Mouse (Mus musculus): ENCODE results near the gene Bag5. TPM values are rescaled to one million over a fixed set of nuclear protein-coding genes. Genes with fewer than 3 reads are reported as not detected.

Bag5 gene
- 36.2 and 39.9 TPM in 2 replicates for polyA plus RNA-seq (2015; fragmentation: Nextera tagmentation; extraction: Ambion mirVana)

DNA sequence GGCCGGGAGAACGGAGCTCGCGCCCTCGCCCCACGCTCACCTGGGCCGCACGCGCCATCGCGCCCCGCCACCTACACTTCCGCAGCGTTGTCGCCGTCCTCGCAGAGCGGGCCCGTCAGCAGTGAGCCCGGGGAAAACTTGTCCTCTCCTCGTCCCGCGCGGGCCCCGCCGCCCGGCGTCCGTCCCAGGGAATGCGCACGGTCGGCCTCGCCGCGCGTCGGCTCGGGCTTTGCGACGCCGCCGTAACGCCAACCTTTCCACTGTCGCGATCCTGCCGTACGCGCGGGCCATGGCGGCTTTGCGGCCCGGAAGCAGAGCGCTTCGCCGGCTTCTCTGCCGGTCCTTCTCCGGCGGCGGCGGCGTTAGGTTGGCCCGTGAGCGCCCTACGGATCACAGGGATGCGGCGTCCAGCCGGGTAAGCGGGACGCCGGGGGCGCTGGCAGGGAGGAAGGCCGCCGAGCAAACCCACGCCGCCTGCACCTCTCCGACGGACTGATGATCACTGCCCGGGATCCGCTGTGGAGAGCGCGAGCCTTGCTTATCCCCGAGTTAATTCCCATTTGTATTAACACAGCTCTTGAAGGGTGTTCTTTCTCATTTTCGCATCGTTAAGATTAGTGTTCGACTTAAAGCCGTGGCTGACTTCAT lies at the start of gene Bag5, which contains the start of gene Apopt1:
Gene Bag5, minus strand, starts transcription at position 254 of the 648 bp plus-strand sequence.
Gene Apopt1, plus strand, starts transcription at position 258 of the 648 bp plus-strand sequence.
- Histone ChIP-seq H3K9me3 (replicated peaks) (no peaks in the 10 kb centered on the region), H3K36me3 (peaks cover 28% of the 10 kb centered on the region), H3K4me3 (peak within 1 kb of the TSS; percentile 83), H3K27ac (peak within 1 kb of the TSS; percentile 81), H3K4me1 (replicated peaks) (peaks cover 28% of the 10 kb centered on the region), H3K27me3 (no peaks in the 10 kb centered on the region), H3K9ac (peak within 1 kb of the TSS; percentile 96), H3K4me2 (peak within 1 kb of the TSS; percentile 65)
- WGBS = under 1% methylated on average over 79 of the region's 86 CpGs
- ATAC-seq (replicated peaks; ENCODE audit: insufficient number of reproducible peaks, insufficient read depth, low FRiP score, low read depth) = peak; percentile 94

DNA sequence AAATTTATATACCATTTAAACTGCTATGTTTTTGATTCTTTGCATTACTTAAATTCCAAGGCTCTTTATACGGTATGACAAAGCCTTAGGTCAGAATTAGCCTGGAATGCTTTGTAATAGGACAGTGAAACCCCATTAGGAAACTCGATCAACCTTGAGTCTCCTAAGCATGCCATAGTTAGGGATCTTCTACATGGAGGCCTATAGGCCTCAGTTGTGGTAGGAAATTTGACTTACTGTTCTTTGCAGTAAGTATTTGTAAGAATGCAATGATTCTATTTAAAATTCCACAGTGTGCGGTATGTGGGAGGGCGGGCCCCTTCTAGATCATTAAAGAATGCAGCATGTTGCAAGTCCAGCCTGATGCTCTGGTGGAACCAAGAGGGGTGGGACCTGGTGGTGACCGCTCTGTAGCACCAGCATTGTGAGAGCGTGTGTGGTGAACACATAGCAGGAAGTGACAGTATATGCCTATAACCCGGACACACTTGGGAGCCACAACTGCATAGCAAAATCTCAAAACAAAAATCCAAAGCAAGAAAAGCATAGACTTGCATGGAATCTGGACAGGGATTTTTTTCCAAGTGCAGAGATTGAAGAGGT lies 47.4 kb upstream of the Bag5 start:
- ATAC-seq (replicated peaks; ENCODE audit: insufficient number of reproducible peaks, insufficient read depth, low FRiP score, low read depth) = no peak
- Histone ChIP-seq H3K4me1 (replicated peaks) (peaks cover 47% of the 10 kb centered on the region), H3K27ac (peak overlapping the region; percentile 91)

GRCm38 (mm10) chr12:111759176-111760061 lies 46.4 kb upstream of the Bag5 start:
- Histone ChIP-seq H3K36me3 (no peaks in the 10 kb centered on the region), H3K9me3 (replicated peaks) (no peaks in the 10 kb centered on the region), H3K27me3 (no peaks in the 10 kb centered on the region), H3K9ac (peak overlapping the region; percentile 94), H3K4me3 (peak overlapping the region; percentile 94), H3K27ac (peak overlapping the region; percentile 91), H3K4me2 (peak overlapping the region; percentile 93), H3K4me1 (replicated peaks) (peaks cover 47% of the 10 kb centered on the region)
- WGBS = 2% methylated on average over 35 of the region's 35 CpGs
- peak; percentile 47 for ATAC-seq (replicated peaks; ENCODE audit: insufficient number of reproducible peaks, insufficient read depth, low FRiP score, low read depth)

More for the DNA sequence above, 47.4 kb upstream of the Bag5 start:
- Histone ChIP-seq H3K36me3 (no peaks in the 10 kb centered on the region), H3K27me3 (no peaks in the 10 kb centered on the region), H3K9ac (peak overlapping the region; percentile 94; the same call in 1 of the 2 replicates), H3K4me2 (peak overlapping the region; percentile 93), H3K9me3 (replicated peaks) (no peaks in the 10 kb centered on the region), H3K4me3 (peak overlapping the region; percentile 94)
- WGBS = 60% methylated on average over 7 of the region's 7 CpGs

GRCm38 (mm10) chr12:111758381-111759175 lies 45.5 kb upstream of the Bag5 start, which contains the start of gene Klc1:
TSS of gene Klc1 (plus strand) at chr12:111758849.
- peak; percentile 81 for ATAC-seq (replicated peaks; ENCODE audit: insufficient number of reproducible peaks, insufficient read depth, low FRiP score, low read depth)
- Histone ChIP-seq H3K9ac (peak within 1 kb of the TSS; percentile 94), H3K4me3 (peak within 1 kb of the TSS; percentile 94), H3K4me1 (replicated peaks) (peaks cover 44% of the 10 kb centered on the region), H3K4me2 (peak within 1 kb of the TSS; percentile 93), H3K27me3 (no peaks in the 10 kb centered on the region), H3K36me3 (no peaks in the 10 kb centered on the region), H3K27ac (peak within 1 kb of the TSS; percentile 91), H3K9me3 (replicated peaks) (no peaks in the 10 kb centered on the region)
- WGBS = under 1% methylated on average over 73 of the region's 85 CpGs

GRCm38 (mm10) chr12:111757561-111758325 lies 44.7 kb upstream of the Bag5 start:
- Histone ChIP-seq H3K4me2 (peak overlapping the region; percentile 93), H3K9me3 (replicated peaks) (no peaks in the 10 kb centered on the region), H3K27ac (peak overlapping the region; percentile 91; the same call in 1 of the 2 replicates), H3K36me3 (no peaks in the 10 kb centered on the region), H3K9ac (peak overlapping the region; percentile 94), H3K27me3 (no peaks in the 10 kb centered on the region), H3K4me3 (peak overlapping the region; percentile 94), H3K4me1 (replicated peaks) (peaks cover 46% of the 10 kb centered on the region)
- 59% methylated on average over 10 of the region's 10 CpGs for WGBS
- no peak for ATAC-seq (replicated peaks; ENCODE audit: insufficient number of reproducible peaks, insufficient read depth, low FRiP score, low read depth)

DNA sequence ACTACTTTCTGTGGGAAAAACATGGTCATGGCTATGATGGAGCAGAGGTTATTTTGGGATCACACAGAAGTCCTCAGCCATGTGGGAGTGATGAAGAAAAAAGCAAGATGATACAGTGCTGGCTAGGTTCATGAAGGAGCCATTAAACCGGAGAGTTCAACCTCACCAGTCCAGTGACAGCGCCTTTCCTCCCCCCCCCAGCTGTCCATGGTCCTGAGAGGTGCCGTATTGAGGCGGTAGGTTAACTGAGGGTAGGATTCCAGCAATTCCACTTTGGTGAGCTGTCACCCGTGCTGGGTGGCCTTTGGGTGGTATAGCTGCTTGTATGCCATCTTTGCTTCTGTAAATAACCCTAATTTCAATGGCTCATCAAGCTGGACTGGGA lies 43.6 kb upstream of the Bag5 start:
- no peaks in the 10 kb centered on the region for H3K27me3 ChIP-seq
- H3K4me3 ChIP-seq = no peak overlapping the region
- H3K27ac ChIP-seq = no peak overlapping the region
- H3K4me2 ChIP-seq = no peak overlapping the region
- no peak for ATAC-seq (replicated peaks; ENCODE audit: insufficient number of reproducible peaks, insufficient read depth, low FRiP score, low read depth)
- no peak overlapping the region; the same call in 1 of the 2 replicates for H3K9ac ChIP-seq
- peaks cover 37% of the 10 kb centered on the region for H3K4me1 ChIP-seq (replicated peaks)
- WGBS = 21% methylated on average over 5 of the region's 5 CpGs
- no peaks in the 10 kb centered on the region for H3K36me3 ChIP-seq
- no peaks in the 10 kb centered on the region for H3K9me3 ChIP-seq (replicated peaks)

GRCm38 (mm10) chr12:111756082-111756697 lies 43.1 kb upstream of the Bag5 start:
- ATAC-seq (replicated peaks; ENCODE audit: insufficient number of reproducible peaks, insufficient read depth, low FRiP score, low read depth) = no peak
- WGBS = 51% methylated on average over 4 of the region's 4 CpGs
- Histone ChIP-seq H3K9me3 (replicated peaks) (no peaks in the 10 kb centered on the region), H3K4me1 (replicated peaks) (peaks cover 33% of the 10 kb centered on the region), H3K9ac (no peak overlapping the region; the same call in 1 of the 2 replicates), H3K4me3 (no peak overlapping the region), H3K36me3 (no peaks in the 10 kb centered on the region), H3K4me2 (no peak overlapping the region), H3K27me3 (no peaks in the 10 kb centered on the region), H3K27ac (no peak overlapping the region)

GRCm38 (mm10) chr12:111755231-111755630 lies 42.2 kb upstream of the Bag5 start:
- no peak overlapping the region for H3K4me3 ChIP-seq
- H3K4me1 ChIP-seq (replicated peaks) = peaks cover 31% of the 10 kb centered on the region
- 52% methylated on average over 2 of the region's 2 CpGs for WGBS
- no peaks in the 10 kb centered on the region for H3K36me3 ChIP-seq
- no peak overlapping the region for H3K9ac ChIP-seq
- no peak for ATAC-seq (replicated peaks; ENCODE audit: insufficient number of reproducible peaks, insufficient read depth, low FRiP score, low read depth)
- no peak overlapping the region for H3K4me2 ChIP-seq
- H3K27ac ChIP-seq = no peak overlapping the region
- H3K9me3 ChIP-seq (replicated peaks) = no peaks in the 10 kb centered on the region
- H3K27me3 ChIP-seq = no peaks in the 10 kb centered on the region

- H3K9me3 ChIP-seq (replicated peaks) = no peaks in the 10 kb centered on the region
- no peak for ATAC-seq (replicated peaks; ENCODE audit: insufficient number of reproducible peaks, insufficient read depth, low FRiP score, low read depth)
- peaks cover 28% of the 10 kb centered on the region for H3K4me1 ChIP-seq (replicated peaks)
- no peak overlapping the region for H3K4me2 ChIP-seq
- H3K27me3 ChIP-seq = no peaks in the 10 kb centered on the region
- H3K27ac ChIP-seq = no peak overlapping the region
- no peaks in the 10 kb centered on the region for H3K36me3 ChIP-seq
- H3K4me3 ChIP-seq = no peak overlapping the region
- no peak overlapping the region for H3K9ac ChIP-seq
These were observed 41.7 kb upstream of the Bag5 start for GRCm38 (mm10) chr12:111754710-111755109.

- H3K4me3 ChIP-seq = peak overlapping the region; percentile 3; the same call in 1 of the 2 replicates
- H3K27ac ChIP-seq = peak overlapping the region; percentile 28
- no peaks in the 10 kb centered on the region for H3K36me3 ChIP-seq
- peaks cover 25% of the 10 kb centered on the region for H3K4me1 ChIP-seq (replicated peaks)
- no peak overlapping the region for H3K9ac ChIP-seq
- 36% methylated on average over 9 of the region's 9 CpGs for WGBS
- no peaks in the 10 kb centered on the region for H3K27me3 ChIP-seq
- no peak for ATAC-seq (replicated peaks; ENCODE audit: insufficient number of reproducible peaks, insufficient read depth, low FRiP score, low read depth)
- H3K9me3 ChIP-seq (replicated peaks) = no peaks in the 10 kb centered on the region
- peak overlapping the region; percentile 43 for H3K4me2 ChIP-seq
These were observed 40.3 kb upstream of the Bag5 start for GRCm38 (mm10) chr12:111753347-111753746.
